Comparison of ENCODE assay signal across 1 mouse cellular context in the genomic region with DNA sequence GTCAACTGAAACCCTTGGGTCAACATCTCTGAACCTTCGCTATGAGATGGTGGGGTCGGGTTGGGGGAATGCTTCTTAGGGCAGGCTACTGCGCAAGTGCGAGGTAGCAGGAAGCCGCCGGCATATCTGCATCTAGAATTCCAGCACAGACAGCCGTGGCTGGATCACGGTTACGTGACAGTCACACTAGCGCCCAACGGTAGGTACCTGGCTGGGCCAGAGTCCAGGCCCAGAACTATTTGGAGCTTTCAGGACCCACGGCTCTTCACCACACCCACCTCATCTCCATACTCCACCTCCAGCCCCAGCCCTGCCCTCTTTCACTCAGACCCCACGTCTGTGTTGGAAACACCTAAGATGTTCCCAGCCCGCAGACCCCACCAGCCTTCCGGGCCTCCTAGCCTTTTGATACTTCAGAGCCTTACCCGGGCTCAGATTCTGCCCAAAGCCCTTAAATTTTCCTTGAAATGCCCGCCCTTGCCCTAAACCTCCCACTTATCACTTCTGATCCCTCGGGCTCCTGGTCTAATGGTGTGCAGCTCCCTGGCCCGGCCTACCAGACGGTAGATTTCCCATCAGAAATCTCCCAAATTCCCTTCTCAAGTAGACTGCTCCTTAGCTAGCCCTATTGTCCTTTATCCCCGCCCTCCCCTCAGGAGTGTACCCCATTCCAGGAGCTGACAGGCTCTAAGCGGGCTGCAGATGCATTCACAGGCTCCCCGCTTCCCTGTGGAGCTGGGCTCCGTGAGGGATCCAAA.
TF ChIP-seq lines count a peak whose summit lies in the region.

No protein-coding gene starts in this region.

TF ChIP-seq in ES-E14, 5 proteins besides CTCF, POLR2A, EP300 and RAD21:
- TF ChIP-seq MAFK (IDR thresholded peaks at IDR 0.05; ENCODE audit: insufficient read depth, low read depth, low read length): no peak
- TF ChIP-seq ZNF384 (IDR thresholded peaks at IDR 0.05; ENCODE audit: low read depth, low read length): no peak
- TF ChIP-seq CHD2 (IDR thresholded peaks at IDR 0.05; ENCODE audit: low read depth, low read length): no peak
- TF ChIP-seq HCFC1 (IDR thresholded peaks at IDR 0.05; ENCODE audit: borderline replicate concordance, insufficient read depth, low read length): no peak
